Mouse (Mus musculus): ENCODE data around the gene Slc35f3. TPM values are rescaled to one million over a fixed set of nuclear protein-coding genes. Genes with fewer than 3 reads are reported as not detected.

Gene Slc35f3
- total RNA-seq, 2 experiments from 2014 or later: 34.4 to 38.4 TPM

DNA sequence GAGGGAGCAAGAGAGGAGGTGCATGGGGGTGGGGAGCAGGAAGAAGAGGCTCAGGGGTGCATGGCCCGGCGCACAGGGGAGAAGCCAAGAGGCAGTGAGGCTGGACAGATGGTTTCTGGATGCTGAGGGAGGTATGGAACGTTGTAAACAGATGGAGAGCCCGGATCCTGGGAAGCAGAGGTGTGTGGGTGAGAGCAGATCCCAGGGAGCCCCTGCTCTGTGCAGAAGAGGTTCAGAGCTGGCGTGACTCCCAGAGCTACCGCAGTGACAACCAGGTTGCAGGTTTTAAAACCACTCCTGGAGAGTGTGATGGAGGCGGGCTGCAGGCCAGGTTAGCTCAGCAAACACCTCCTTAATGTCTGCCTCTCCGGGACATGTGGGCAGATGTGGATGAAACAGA lies 28.4 kb downstream of the Slc35f3 start:
- peak; percentile 33 to 62 for DNase-seq (ENCODE audit: low spot score in 2 of 2)

DNA sequence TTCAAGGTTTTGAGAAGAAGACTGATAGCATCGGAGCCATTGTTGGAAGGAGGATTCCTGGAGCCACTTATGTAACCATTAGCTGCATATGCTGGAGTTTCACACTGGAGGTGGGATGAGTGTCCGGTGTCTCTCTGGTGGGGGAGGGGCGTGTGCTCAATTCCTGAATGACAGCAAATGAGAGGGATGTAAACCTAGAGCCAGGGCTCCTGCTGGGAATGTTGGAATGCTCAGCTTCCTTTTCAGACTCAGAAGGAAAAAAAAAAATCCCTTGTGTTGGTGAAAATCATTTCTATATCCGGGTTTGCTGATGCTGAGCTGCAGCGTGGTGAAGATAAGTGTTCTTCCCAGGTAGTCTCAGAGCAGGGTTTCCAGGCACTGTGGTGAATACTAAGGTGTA lies 29.4 kb downstream of the Slc35f3 start:
- no peak for DNase-seq (ENCODE audit: low spot score in 2 of 2)

DNA sequence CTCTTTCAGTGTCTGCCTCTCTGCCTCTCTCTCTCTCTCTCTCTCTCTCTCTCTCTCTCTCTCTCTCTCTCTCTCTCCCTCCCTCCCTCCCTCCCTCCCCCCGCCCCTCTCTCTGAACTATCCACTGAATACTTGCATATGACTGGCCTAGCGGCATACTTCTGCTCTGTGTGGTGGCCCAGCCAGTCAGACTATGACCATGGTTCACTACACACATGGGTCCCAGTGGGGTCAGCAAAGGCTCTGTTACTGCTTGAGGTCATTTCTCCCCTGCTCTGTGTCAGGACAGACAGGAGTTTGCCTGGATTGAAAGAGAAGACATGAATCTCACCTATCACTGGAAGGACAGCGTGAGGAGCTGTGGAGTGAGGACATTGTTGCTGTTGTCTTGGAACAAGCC lies 40.5 kb downstream of the Slc35f3 start:
- DNase-seq (ENCODE audit: low spot score in 2 of 2): no peak

GRCm38 (mm10) chr8:126339357-126339756 lies 41.0 kb downstream of the Slc35f3 start:
- no peak for DNase-seq (ENCODE audit: low spot score in 2 of 2)

- no peak for DNase-seq (ENCODE audit: low spot score in 2 of 2)
Measured at GRCm38 (mm10) chr8:126341200-126341599, 42.8 kb downstream of the Slc35f3 start.

DNA sequence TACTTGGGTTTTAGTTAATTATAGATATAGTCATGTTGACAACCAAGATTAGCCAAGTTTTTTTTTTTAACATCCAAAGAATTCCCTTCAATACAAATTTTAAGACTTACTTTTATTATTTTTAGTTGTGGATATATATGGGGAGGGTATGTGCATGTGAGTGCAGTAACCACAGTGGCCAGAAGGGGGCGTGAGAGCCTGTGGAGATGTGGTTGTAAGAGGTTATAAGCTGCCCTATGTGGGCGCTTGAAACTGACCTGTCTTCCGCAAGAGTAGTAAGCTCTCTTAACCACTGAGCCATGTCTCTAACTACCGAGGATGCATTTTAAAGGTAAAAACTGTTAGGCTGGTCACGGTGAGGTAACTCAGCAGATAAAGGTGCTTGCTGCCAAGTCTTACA lies 45.1 kb downstream of the Slc35f3 start:
- no peak for DNase-seq (ENCODE audit: low spot score in 2 of 2)

GRCm38 (mm10) chr8:126345100-126345499 lies 46.7 kb downstream of the Slc35f3 start:
- DNase-seq (ENCODE audit: low spot score in 2 of 2): no peak

DNA sequence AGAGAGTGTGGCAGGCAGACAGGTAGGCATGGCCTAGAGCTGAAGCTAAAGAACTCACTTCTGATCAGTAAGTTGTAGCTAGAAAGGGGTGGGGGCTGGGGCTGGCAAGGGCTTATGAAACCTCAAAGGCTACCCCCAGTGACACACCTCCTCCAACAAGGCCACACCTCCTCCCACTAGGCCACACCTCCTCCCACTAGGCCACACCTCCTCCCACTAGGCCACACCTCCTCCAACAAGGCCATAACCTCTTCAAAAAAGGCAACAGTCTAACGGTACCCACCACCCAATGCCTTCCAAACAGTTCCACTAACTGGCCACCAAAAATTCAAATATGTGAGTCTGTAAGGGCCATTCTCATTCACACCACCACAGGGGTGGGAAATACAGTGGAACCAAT lies 54.9 kb downstream of the Slc35f3 start:
- DNase-seq (ENCODE audit: low spot score in 2 of 2): no peak

DNA sequence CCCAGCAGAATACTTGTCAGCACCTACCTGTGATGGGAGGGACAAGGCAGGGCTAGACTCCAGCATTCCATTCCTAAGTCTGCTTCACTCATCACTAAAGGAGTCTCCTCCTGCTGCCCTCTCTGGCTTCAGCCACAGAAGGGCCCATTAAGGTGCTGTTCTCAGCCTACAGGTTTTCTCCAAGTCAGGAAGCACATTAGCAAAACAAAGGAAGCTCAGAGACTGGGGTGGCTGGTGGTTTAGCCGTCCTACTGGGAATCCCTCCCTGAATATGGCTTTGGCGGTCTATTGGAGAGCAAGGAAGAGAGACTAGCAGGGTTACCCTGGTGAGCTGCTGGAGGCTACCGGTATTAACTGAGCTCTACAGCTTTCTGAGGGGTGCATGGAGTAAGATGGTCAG lies 59.6 kb downstream of the Slc35f3 start:
- DNase-seq (ENCODE audit: low spot score in 2 of 2): no peak

DNA sequence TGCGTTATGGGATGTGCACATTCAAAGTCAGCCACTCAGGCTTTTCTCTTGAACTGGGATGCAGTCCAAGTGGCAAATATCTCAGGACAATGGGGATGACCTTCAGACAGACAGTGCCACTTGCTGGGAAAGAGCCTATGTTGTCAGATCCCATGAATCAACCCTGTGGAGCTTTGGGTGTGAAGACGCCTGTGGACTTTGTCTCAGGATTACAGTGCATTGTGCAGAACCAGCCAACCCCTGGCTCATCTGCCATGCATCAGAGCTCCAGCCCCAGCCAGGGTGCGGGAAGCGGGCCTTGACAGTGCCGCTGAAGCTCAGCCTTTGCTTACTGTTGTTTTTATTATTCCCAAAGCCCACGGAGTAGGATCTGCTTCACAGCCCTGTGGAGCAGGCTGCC lies 60.9 kb downstream of the Slc35f3 start:
- DNase-seq (ENCODE audit: low spot score in 2 of 2): no peak

DNA sequence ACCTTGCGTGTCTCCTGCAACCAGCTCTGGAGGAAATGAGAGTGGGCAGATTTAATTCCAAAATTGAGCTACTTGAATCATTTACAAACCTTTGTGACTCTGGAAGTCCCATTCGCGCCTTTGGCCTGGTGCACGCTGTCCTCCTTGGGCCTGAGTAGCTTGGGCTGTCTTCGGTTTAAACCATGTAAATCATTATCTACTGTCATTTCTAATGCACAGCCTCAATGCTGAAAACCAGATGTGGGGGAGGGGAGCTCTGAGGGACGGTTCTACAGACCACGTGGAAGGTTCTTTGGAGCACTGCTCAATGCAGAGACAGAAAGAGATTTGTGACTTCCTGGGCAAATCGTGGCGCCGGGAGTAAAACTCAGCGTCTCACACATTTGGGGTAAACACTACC lies 61.7 kb downstream of the Slc35f3 start:
- no peak for DNase-seq (ENCODE audit: low spot score in 2 of 2)

DNA sequence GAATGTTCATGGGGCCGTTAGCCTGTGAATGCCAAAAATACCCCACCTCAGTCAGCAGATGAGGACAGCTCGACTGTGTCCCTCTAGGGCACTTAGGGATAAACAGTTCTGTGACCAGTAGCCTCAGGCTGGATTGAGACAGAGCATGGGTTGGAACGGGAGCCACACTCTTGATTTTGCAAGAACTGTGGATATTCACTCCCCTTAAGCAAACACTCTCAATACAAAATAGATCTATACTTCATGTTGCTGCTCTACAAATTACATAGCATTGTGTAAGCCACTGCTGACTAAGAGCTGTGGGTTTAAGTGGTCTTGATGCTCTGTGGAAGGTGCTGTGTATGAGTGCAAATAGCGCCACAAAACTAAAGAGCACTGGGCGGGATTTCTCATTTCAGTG lies 62.3 kb downstream of the Slc35f3 start:
- no peak for DNase-seq (ENCODE audit: low spot score in 2 of 2)

DNA sequence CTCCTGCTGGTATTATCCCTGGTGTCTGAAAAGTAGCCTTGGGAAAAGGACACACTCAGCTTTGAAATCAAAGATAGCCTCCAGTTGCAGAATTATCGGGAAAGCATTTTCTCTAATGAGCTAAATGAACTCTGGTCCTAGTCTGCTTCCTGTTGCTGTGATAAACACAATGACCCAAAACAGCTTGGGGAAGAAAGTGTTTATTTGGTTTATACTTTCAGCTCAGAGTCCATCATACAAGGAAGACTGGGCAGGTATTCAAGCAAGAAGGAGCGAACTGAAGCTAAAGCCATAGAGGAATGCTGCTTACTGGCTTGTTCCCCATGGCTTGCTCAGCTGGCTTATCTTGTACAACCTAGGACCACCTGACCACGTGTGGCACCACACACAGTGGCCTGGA lies 67.9 kb downstream of the Slc35f3 start:
- DNase-seq (ENCODE audit: low spot score in 2 of 2): no peak

- peak; percentile 69 to 79 for DNase-seq (ENCODE audit: low spot score in 2 of 2)
Measured at GRCm38 (mm10) chr8:126368349-126369054, 70.1 kb downstream of the Slc35f3 start.

DNA sequence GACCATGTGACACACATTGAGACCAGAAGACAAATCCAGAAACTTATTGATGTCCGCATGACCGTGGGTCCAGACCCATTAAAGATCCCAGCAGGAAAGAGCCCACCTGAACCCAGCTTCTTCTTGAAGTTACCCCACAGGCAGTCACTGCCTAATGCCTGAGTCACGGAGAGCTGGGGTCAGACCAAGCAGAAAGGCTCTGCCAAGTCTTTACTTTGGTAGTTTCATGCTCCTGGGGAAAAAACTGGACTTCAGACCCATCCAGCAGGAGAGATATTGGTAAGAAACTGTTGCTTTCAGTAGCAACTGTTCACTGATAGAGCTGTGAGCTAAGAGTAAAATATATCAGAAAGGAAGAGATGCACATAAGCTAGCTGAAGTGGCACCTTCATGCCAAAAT lies 73.5 kb downstream of the Slc35f3 start:
- no peak for DNase-seq (ENCODE audit: low spot score in 2 of 2)

DNA sequence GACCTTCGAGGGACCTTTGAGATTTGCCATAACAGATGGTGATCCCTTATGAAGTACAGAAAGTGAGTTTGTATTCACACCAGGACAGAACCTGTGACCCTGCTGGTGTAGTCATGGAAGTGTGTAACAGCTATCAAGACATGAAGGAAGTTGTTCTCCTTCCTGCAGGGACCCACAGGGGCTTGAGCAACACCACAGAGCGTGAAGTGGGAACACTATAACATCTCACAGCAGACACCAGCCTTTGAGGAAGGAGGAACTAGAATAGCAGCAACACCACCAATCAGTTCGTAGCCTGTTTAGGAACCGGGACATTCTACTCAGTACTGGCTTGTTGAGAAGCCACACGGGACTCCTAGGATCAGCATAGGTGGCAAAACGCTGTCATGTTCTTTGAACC lies 81.2 kb downstream of the Slc35f3 start:
- DNase-seq (ENCODE audit: low spot score in 2 of 2): no peak

DNA sequence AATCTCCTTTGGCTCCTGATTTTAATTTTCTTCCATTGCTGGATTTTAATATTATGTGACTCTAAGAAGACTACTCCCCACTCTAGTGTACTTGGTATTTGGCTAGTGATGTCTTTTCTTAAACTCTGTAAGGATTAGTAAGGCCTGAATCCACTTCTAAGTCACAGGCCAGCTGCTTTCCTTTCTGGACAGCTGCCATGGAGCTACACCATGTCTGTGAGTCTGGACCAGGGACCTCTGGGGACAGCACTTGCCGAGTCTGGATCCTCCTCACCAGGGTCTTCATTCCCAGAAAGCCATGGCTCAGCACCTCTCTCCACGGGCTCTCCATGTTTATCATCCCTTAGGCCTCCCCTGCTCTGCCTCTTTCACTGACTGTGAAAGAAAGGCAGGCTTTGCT lies 81.8 kb downstream of the Slc35f3 start:
- DNase-seq (ENCODE audit: low spot score in 2 of 2): no peak

GRCm38 (mm10) chr8:126381299-126381698 lies 82.9 kb downstream of the Slc35f3 start:
- no peak for DNase-seq (ENCODE audit: low spot score in 2 of 2)

GRCm38 (mm10) chr8:126382216-126382615 lies 83.9 kb downstream of the Slc35f3 start:
- DNase-seq (ENCODE audit: low spot score in 2 of 2): no peak

DNA sequence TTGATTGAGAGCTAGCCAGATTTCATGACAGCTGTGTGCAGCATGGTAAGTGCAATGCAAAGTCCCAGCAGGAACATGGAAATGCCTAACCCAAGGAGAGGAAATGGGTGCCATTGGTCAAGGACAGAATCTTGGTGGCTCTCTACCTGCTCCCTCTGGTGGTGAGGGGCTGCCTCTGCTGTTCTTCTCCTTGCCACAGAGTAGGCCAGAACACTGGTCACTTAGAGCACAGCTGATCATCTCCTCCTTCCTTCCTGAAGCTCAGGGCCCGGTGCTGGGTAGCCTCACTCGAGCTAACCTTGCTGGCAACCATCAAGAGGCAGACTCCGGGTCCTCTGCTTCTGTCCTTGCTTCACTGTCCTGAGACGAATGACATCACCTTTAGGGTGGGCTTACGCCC lies 84.4 kb downstream of the Slc35f3 start:
- DNase-seq (ENCODE audit: low spot score in 2 of 2): peak; percentile 26 to 47

- no peak for DNase-seq (ENCODE audit: low spot score in 2 of 2)
Measured at GRCm38 (mm10) chr8:126387566-126387965, 89.2 kb downstream of the Slc35f3 start.

DNA sequence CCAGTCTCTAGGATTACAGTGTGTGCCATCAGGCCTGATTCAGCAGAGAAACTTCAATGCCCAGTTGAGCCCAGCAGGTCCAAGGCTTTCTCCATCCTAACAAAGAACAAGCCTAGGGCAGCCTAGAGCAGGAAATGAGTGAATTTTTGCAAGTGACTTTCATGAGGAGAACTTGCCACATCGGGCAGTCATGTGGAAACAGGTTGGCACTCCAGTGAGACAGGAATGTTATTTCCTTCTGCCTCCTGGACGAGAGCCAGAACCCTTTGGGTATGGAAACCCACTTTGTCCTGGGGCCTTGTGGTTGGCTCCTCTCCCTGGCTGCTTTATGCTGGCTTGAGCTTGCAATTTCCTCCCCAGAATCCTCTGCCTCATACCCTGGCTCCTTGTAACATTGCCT lies 93.2 kb downstream of the Slc35f3 start:
- no peak for DNase-seq (ENCODE audit: low spot score in 2 of 2)

DNA sequence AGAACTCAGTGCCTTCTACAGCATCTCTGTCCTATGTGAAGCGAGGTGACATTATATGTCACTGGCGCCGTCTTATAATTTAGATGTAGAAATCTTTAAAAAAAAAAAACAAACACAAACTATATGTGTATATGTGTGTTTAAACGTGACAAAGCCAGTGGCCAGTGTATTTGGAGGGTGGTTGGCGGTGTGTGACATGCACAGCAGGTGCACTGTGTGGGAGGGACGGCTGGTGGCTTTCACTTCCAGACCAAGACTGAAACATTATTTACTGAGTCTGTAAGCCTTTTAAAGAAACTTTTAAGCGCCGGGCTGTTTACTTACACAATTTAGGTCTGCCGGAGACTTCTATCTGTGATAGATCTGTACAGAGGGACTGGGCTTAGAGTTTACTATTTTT lies 97.0 kb downstream of the Slc35f3 start:
- no peak for DNase-seq (ENCODE audit: low spot score in 2 of 2)

DNA sequence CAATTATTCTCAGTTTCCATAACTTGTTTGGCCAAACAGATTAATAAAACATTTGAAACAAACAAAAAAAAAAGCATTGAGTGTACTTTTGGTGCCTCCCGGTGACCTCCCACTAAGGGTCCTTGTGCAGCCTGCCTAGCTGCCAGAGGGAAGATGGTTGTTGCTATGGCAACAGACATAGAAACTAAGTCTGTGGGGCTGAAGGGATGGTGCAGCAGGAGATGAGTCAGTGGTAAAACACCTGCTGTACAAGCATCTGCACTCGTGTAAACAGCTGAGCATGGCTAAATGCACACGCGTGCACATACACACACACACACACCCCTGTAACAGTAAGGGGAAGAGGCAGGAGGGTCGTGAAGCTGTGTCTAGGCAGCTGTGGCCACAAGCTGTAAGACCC lies 97.6 kb downstream of the Slc35f3 start:
- DNase-seq (ENCODE audit: low spot score in 2 of 2): no peak
